Mouse (Mus musculus) MEL (cell line): ENCODE measurements around the gene Oas1d.
"Not testable (repeated sequence)": the region's sequence is repeated elsewhere in the genome, so short reads cannot be mapped to it uniquely, and the experiment has no call there.

Experiments used
- CHD2 ChIP-seq: IDR thresholded peaks from 2 replicates; pipeline ENCODE4 v1.6.1; 2011; ENCODE audit warnings: low read length, improper control_type of control experiment
- CTCF ChIP-seq, 3 experiments: IDR thresholded peaks in 2 of 3; conservative IDR thresholded peaks in 1 of 3; 2 replicates each; pipeline ENCODE4 v1.5.1; 2011 to 2012; ENCODE audit warnings: low read length in 3 of 3, low read depth in 2 of 3, mild to moderate bottlenecking in 2 of 3, improper control_type of control experiment in 1 of 3, inconsistent platforms in 1 of 3, mixed read lengths in 1 of 3, moderate library complexity in 1 of 3; ENCODE audit not compliant: control insufficient read depth in 1 of 3, insufficient read depth in 1 of 3, poor library complexity in 1 of 3, severe bottlenecking in 1 of 3
- EP300 ChIP-seq, 2 experiments: IDR thresholded peaks; 2 replicates each; pipeline ENCODE4 v1.6.1; 2011; ENCODE audit warnings: improper control_type of control experiment in 2 of 2, low read length in 2 of 2, low read depth in 1 of 2, mild to moderate bottlenecking in 1 of 2
- GABPA ChIP-seq: IDR thresholded peaks from 2 replicates; pipeline ENCODE4 v1.6.1; 2012; ENCODE audit warnings: low read depth, mild to moderate bottlenecking, inconsistent platforms, low read length, improper control_type of control experiment, moderate library complexity
- HCFC1 ChIP-seq: IDR thresholded peaks from 2 replicates; pipeline ENCODE4 v1.6.1; 2012; ENCODE audit warnings: low read depth, mild to moderate bottlenecking, inconsistent platforms, low read length, improper control_type of control experiment, moderate library complexity
- MAX ChIP-seq: IDR thresholded peaks from 2 replicates; pipeline ENCODE4 v1.6.1; 2011; ENCODE audit warnings: low read length, improper control_type of control experiment
- MEF2A ChIP-seq: IDR thresholded peaks from 2 replicates; pipeline ENCODE4 v1.6.1; 2014; ENCODE audit warnings: low read depth, mild to moderate bottlenecking, inconsistent platforms, low read length, improper control_type of control experiment; ENCODE audit not compliant: poor library complexity, insufficient replicate concordance, severe bottlenecking; ENCODE audit errors: extremely low read depth
- MYC ChIP-seq: IDR thresholded peaks from 2 replicates; pipeline ENCODE4 v1.6.1; 2011; ENCODE audit warnings: low read depth, mild to moderate bottlenecking, low read length, improper control_type of control experiment, moderate library complexity
- ZMIZ1 ChIP-seq: IDR thresholded peaks from 2 replicates; pipeline ENCODE4 v1.6.1; 2012; ENCODE audit warnings: low read depth, mild to moderate bottlenecking, inconsistent platforms, low read length, improper control_type of control experiment, moderate library complexity

- not testable (repeated sequence) for TF ChIP-seq MEF2A; ZMIZ1; MYC; MAX; HCFC1; EP300 (IDR thresholded peaks at IDR 0.05; ENCODE audit: low read depth in 1 of 2, low read length in 2 of 2); CHD2; CTCF (IDR thresholded peaks at IDR 0.05 in 2 of 3, conservative IDR thresholded peaks at IDR 0.05 in 1 of 3; ENCODE audit: control insufficient read depth in 1 of 3, insufficient read depth in 1 of 3, low read depth in 2 of 3, low read length in 3 of 3, poor library complexity in 1 of 3, severe bottlenecking in 1 of 3); GABPA
Observed at GRCm38 (mm10) chr5:120881681-120882080, 32.7 kb upstream of the Oas1d start.
